Mouse (Mus musculus): ENCODE data around the gene Fam174a.

- TF ChIP-seq CHD2 (IDR thresholded peaks at IDR 0.05; ENCODE audit: low read depth, low read length) (no peak), ZC3H11A (IDR thresholded peaks at IDR 0.05; ENCODE audit: borderline replicate concordance, low read depth, low read length) (no peak), HCFC1 (IDR thresholded peaks at IDR 0.05; ENCODE audit: borderline replicate concordance, insufficient read depth, low read length) (no peak), ZNF384 (IDR thresholded peaks at IDR 0.05; ENCODE audit: low read depth, low read length) (no peak), MAFK (IDR thresholded peaks at IDR 0.05; ENCODE audit: insufficient read depth, low read depth, low read length) (no peak)
Observed at GRCm38 (mm10) chr1:95381028-95381427, 67.6 kb downstream of the Fam174a start.
